Mouse (Mus musculus) cortical plate, adult 2 months (tissue): ENCODE data around the gene Olfr39. TPM values are rescaled to one million over a fixed set of nuclear protein-coding genes. Genes with fewer than 3 reads are reported as not detected.
"Not testable (repeated sequence)": the region's sequence is repeated elsewhere in the genome, so short reads cannot be mapped to it uniquely, and the experiment has no call there.

Experiments
- H3K27ac ChIP-seq: fragments of 200-500 bp; 2 replicates; pipeline ENCODE4 v1.5.1; 2012; ENCODE audit warnings: low read length, control low read depth, inconsistent platforms; ENCODE audit not compliant: insufficient read depth
- H3K4me1 ChIP-seq: fragments of 200-500 bp; 2 replicates; pipeline ENCODE4 v1.6.1; 2011; ENCODE audit warnings: low read length; ENCODE audit not compliant: control insufficient read depth, insufficient read depth
- H3K4me3 ChIP-seq: fragments of 200-500 bp; 2 replicates; pipeline ENCODE4 v1.5.1; 2011; ENCODE audit warnings: mild to moderate bottlenecking, low read length, control low read depth; ENCODE audit not compliant: insufficient read depth
- CTCF ChIP-seq: fragments of 200-500 bp; IDR thresholded peaks from 2 replicates; pipeline ENCODE4 v1.5.1; 2011; ENCODE audit warnings: mild to moderate bottlenecking, control low read depth, low read length; ENCODE audit not compliant: insufficient read depth; ENCODE audit errors: extremely low read depth
- POLR2A ChIP-seq: fragments of 200-500 bp; IDR thresholded peaks from 2 replicates; pipeline ENCODE4 v1.6.1; 2011; ENCODE audit warnings: mild to moderate bottlenecking, low read length, control low read depth; ENCODE audit not compliant: insufficient read depth; ENCODE audit errors: extremely low read depth
- polyA plus RNA-seq: library from polyadenylated mRNA; depleted of rRNA; stranded (reverse); fragments of >200 nt; gene quantifications from 2 replicates; pipeline ENCODE4 v1.2.3, GENCODE M21; 2012; rRNA removed

The Olfr39 gene
- not detected in 2 replicates for polyA plus RNA-seq

DNA sequence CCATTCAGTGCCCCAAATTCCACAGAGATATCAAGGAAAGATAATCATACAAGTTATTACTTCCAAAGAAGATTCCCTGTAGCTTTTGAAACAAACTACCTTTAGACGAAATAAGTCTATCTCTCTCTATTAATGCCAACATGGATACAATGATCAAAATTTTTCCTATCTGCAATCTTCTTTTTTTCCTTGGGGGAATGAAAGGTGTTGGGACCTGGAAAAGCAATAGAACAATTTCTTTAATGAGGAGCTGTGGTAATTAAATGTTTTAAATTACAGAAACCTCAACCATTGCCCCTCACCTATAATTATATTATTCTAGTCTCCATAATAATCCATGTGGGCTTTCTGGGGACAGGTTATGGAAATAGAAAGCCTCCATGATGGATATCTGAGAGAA, at the start of gene Olfr39:
Olfr39 (plus strand) TSS at position 301 of the 400 bp plus-strand sequence.
- no peak within 1 kb of the TSS for H3K27ac ChIP-seq
- no peak within 1 kb of the TSS for H3K4me3 ChIP-seq
- TF ChIP-seq POLR2A = no peak
- TF ChIP-seq CTCF = no peak
- no peaks in the 10 kb centered on the region for H3K4me1 ChIP-seq

GRCm38 (mm10) chr9:20236819-20237218, 45.3 kb upstream of the Olfr39 start, which contains the start of gene Olfr872:
TSS of gene Olfr872 (plus strand) at chr9:20237119.
- TF ChIP-seq POLR2A = no peak
- no peak for TF ChIP-seq CTCF

GRCm38 (mm10) chr9:20237378-20237777, 44.8 kb upstream of the Olfr39 start:
- H3K27ac ChIP-seq = no peak overlapping the region
- no peaks in the 10 kb centered on the region for H3K4me1 ChIP-seq
- no peak overlapping the region for H3K4me3 ChIP-seq
- TF ChIP-seq CTCF (no peak), POLR2A (no peak)

More at GRCm38 (mm10) chr9:20236819-20237218, 45.3 kb upstream of the Olfr39 start, which contains the start of gene Olfr872:
- no peak within 1 kb of the TSS for H3K27ac ChIP-seq
- no peak within 1 kb of the TSS for H3K4me3 ChIP-seq
- no peaks in the 10 kb centered on the region for H3K4me1 ChIP-seq

DNA sequence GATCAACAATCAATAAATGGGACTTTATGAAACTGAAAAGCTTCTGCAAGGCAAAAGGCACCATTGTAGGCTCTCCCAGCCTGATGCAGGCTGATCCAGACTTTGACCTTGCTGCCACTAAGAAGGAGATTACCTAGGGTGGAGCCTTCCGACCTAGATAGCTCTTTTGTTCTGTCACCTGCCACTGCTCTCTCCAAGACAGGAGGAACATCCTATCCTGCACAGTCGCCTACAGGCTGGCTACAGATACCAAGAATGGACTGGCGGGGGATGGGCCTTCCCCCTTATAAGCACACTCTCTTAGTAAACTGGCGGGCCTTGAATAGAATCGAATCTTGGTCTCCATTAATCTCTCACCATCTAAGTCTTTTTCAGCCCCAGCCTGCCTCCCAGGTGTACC, 13.4 kb downstream of the Olfr39 start:
- not testable (repeated sequence) for H3K4me1 ChIP-seq, H3K4me3 ChIP-seq, H3K27ac ChIP-seq

DNA sequence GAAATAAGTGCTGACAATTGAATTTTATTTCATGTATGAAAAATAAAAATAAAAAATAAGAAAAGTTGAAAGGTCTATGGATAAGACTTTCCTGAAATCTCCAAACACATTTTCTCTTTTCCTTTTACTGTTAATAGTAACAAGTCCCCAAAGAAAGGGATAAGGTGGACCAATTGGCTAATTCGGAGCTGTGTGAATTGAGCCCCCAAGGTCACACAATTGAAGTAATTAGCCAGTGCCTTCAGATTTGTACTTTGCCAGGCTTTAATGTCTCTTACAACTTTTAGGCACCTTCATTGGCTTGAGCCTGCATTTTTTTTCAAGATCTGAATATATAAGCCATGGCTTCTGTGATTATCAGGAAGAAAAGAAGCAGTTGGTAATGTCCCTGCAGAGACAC, 16.1 kb downstream of the Olfr39 start, which contains the start of gene Olfr873:
Olfr873 (plus strand) TSS at position 301 of the 400 bp plus-strand sequence.
- Histone ChIP-seq H3K4me3 (no peak within 1 kb of the TSS), H3K27ac (no peak within 1 kb of the TSS), H3K4me1 (no peaks in the 10 kb centered on the region)
- no peak for TF ChIP-seq CTCF
- no peak for TF ChIP-seq POLR2A

DNA sequence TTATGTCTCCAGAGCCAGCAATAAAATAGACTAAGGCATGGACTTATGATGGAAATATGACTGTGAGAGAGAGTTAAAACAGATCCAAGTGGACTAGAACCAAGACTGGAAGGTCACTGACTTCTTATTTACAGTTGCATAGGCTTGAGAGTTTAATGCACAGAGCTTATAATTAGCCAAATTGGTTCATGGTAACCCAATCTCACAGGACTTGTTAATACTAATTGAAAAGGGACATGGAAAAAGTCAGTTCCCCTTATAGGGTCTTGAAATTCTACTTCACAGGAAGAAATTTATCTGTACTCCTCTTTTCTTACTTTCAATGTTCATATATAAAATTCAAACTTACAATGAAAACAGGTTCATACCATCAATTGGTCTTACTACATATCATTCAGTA, 53.8 kb downstream of the Olfr39 start, which contains the start of gene Olfr18:
Olfr18 (minus strand) TSS at position 101 of the 400 bp plus-strand sequence.
- TF ChIP-seq CTCF (no peak), POLR2A (no peak)
- no peak within 1 kb of the TSS for H3K27ac ChIP-seq
- no peak within 1 kb of the TSS for H3K4me3 ChIP-seq

More for the DNA sequence above, 53.8 kb downstream of the Olfr39 start, which contains the start of gene Olfr18:
- no peaks in the 10 kb centered on the region for H3K4me1 ChIP-seq

Other genes with a start within 250 kb of the Olfr39 start
- gene Olfr867, start 224.8 kb upstream of the Olfr39 start, polyA plus RNA-seq = not detected in 2 replicates
- gene Olfr868, start 183.7 kb upstream of the Olfr39 start, polyA plus RNA-seq = not detected in 2 replicates
- gene Olfr869, start 153.3 kb upstream of the Olfr39 start, polyA plus RNA-seq = not detected in 2 replicates
- gene Olfr870, start 108.3 kb upstream of the Olfr39 start, polyA plus RNA-seq = not detected in 2 replicates
- not detected in 2 replicates for gene Olfr871, start 70.1 kb upstream of the Olfr39 start, polyA plus RNA-seq
- gene Olfr872, start 45.2 kb upstream of the Olfr39 start, polyA plus RNA-seq = not detected in 2 replicates
- gene Olfr873, start 16.2 kb downstream of the Olfr39 start, polyA plus RNA-seq = not detected in 2 replicates
- gene Olfr18, start 53.7 kb downstream of the Olfr39 start, polyA plus RNA-seq = 0.15 and 0.17 TPM in 2 replicates
- gene Zfp560, start 102.8 kb downstream of the Olfr39 start, polyA plus RNA-seq = 20.9 and 23.6 TPM in 2 replicates
- gene Zfp26, start 177.8 kb downstream of the Olfr39 start, polyA plus RNA-seq = 8.6 and 9.6 TPM in 2 replicates
- 17.0 and 19.2 TPM in 2 replicates for gene Zfp426, start 210.4 kb downstream of the Olfr39 start, polyA plus RNA-seq
- gene Zfp266, start 239.1 kb downstream of the Olfr39 start, polyA plus RNA-seq = 19.1 and 19.5 TPM in 2 replicates